Mouse (Mus musculus): ENCODE data around the gene Sri.

GRCm38 (mm10) chr5:8095689-8096088 lies 49.8 kb downstream of the Sri start:
- TF ChIP-seq CTCF (IDR thresholded peaks at IDR 0.05; ENCODE audit: control insufficient read depth, insufficient read depth, insufficient replicate concordance, low read depth, low read length) (no peak), POLR2A (IDR thresholded peaks at IDR 0.05; ENCODE audit: control insufficient read depth, low read depth, low read length) (no peak)

All from testis, adult 2 months (tissue).